22 mouse cellular contexts compared by ENCODE assay signal in genomic region chr2:79183034-79183630, GRCm38 (mm10).
DNase-seq lines count a peak whose midpoint lies in the region; ATAC-seq and TF ChIP-seq lines count a peak whose summit lies in the region.
"Had no signal": no experiment of that assay in that cellular context is flagged by ENCODE, and none has a peak within 500 bp of the region (broad histone marks: within the 10 kb centered on the region; RNA-seq: fewer than 3 reads in every experiment).

No protein-coding gene starts in this region.

- H3K27me3 ChIP-seq in embryonic facial prominence, embryonic 14.5 days (replicated peaks; ENCODE audit: control insufficient read depth, insufficient read depth, low read length): no peaks in the 10 kb centered on the region
- no peaks in the 10 kb centered on the region for H3K27me3 ChIP-seq in embryonic facial prominence, embryonic 10.5 days (replicated peaks; ENCODE audit: low read depth, poor library complexity, severe bottlenecking)
- H3K27me3 ChIP-seq in lung, embryonic 14.5 days (ENCODE audit: insufficient read depth, low read length): no peaks in the 10 kb centered on the region
- H3K27me3 ChIP-seq in limb, embryonic 14.5 days (ENCODE audit: control insufficient read depth, insufficient read depth, low read length): no peaks in the 10 kb centered on the region
- H3K27me3 ChIP-seq in stomach, embryonic 16.5 days (ENCODE audit: control insufficient read depth, insufficient read depth, low read length): no peaks in the 10 kb centered on the region
- H3K27me3 ChIP-seq: CH12.LX; forebrain, embryonic 15.5 days; kidney, embryonic 15.5 days had no signal

- no peak overlapping the region for H3K4me2 ChIP-seq in embryonic facial prominence, embryonic 14.5 days (ENCODE audit: low read depth, low read length)
- H3K4me2 ChIP-seq in lung, embryonic 14.5 days: no peak overlapping the region
- H3K4me2 ChIP-seq in limb, embryonic 14.5 days (replicated peaks; ENCODE audit: low read depth, low read length, severe bottlenecking): no peak overlapping the region
- no peak overlapping the region for H3K4me2 ChIP-seq in stomach, embryonic 16.5 days (ENCODE audit: low read depth, low read length)
- H3K4me2 ChIP-seq: forebrain, embryonic 15.5 days; kidney, embryonic 15.5 days had no signal

- peak; percentile 66; the same call in 1 of the 2 replicates for ATAC-seq in embryonic facial prominence, embryonic 14.5 days (ENCODE audit: low read depth)
- ATAC-seq in lung, embryonic 14.5 days (ENCODE audit: insufficient read depth): no peak
- peak; percentile 81 for ATAC-seq in limb, embryonic 14.5 days (ENCODE audit: low FRiP score, low read depth)
- peak; percentile 40 for ATAC-seq in stomach, embryonic 16.5 days (ENCODE audit: insufficient read depth, low FRiP score)
- ATAC-seq: activated CD4-positive, CD25-positive, alpha-beta regulatory T cell, adult 4 months; forebrain, embryonic 15.5 days; hindbrain, embryonic 16.5 days had no signal

- H3K4me3 ChIP-seq in embryonic facial prominence, embryonic 14.5 days (ENCODE audit: low read depth, low read length): no peak overlapping the region
- no peak overlapping the region for H3K4me3 ChIP-seq in embryonic facial prominence, embryonic 10.5 days
- H3K4me3 ChIP-seq in lung, embryonic 14.5 days (ENCODE audit: low read depth, low read length): no peak overlapping the region
- H3K4me3 ChIP-seq in limb, embryonic 14.5 days (replicated peaks; ENCODE audit: low read length): no peak overlapping the region
- H3K4me3 ChIP-seq in stomach, embryonic 16.5 days (replicated peaks; ENCODE audit: low read length): no peak overlapping the region
- H3K4me3 ChIP-seq: forebrain, embryonic 15.5 days; kidney, embryonic 15.5 days had no signal

- no peak overlapping the region for H3K27ac ChIP-seq in embryonic facial prominence, embryonic 14.5 days (replicated peaks; ENCODE audit: low read depth, low read length)
- no peak overlapping the region for H3K27ac ChIP-seq in embryonic facial prominence, embryonic 10.5 days (replicated peaks)
- H3K27ac ChIP-seq in lung, embryonic 14.5 days (ENCODE audit: low read depth): no peak overlapping the region
- H3K27ac ChIP-seq in limb, embryonic 14.5 days (replicated peaks; ENCODE audit: low read depth, low read length): no peak overlapping the region
- no peak overlapping the region; the same call in 1 of the 2 replicates for H3K27ac ChIP-seq in stomach, embryonic 16.5 days (ENCODE audit: low read length)
- H3K27ac ChIP-seq: forebrain, embryonic 15.5 days; kidney, embryonic 15.5 days had no signal

- WGBS in embryonic facial prominence, embryonic 14.5 days: 55% methylated on average over 7 of the region's 7 CpGs
- WGBS in embryonic facial prominence, embryonic 10.5 days: 79% methylated on average over 7 of the region's 7 CpGs
- WGBS in lung, embryonic 14.5 days: 59% methylated on average over 7 of the region's 7 CpGs
- WGBS in limb, embryonic 14.5 days: 69% methylated on average over 7 of the region's 7 CpGs
- WGBS in stomach, embryonic 16.5 days: 48% methylated on average over 7 of the region's 7 CpGs

- peaks cover 14% of the 10 kb centered on the region; the same call in 1 of the 2 replicates for H3K4me1 ChIP-seq in embryonic facial prominence, embryonic 14.5 days (ENCODE audit: control insufficient read depth, insufficient read depth, low read length)
- H3K4me1 ChIP-seq in embryonic facial prominence, embryonic 10.5 days: peaks cover 21% of the 10 kb centered on the region
- no peaks in the 10 kb centered on the region for H3K4me1 ChIP-seq in lung, embryonic 14.5 days (ENCODE audit: insufficient read depth)
- peaks cover 11% of the 10 kb centered on the region; the same call in 1 of the 2 replicates for H3K4me1 ChIP-seq in limb, embryonic 14.5 days (ENCODE audit: control insufficient read depth, insufficient read depth, low read length)
- H3K4me1 ChIP-seq in stomach, embryonic 16.5 days (ENCODE audit: control insufficient read depth, insufficient read depth, low read length): no peaks in the 10 kb centered on the region

- no peak overlapping the region for H3K9ac ChIP-seq in embryonic facial prominence, embryonic 14.5 days (ENCODE audit: low read depth, low read length)
- H3K9ac ChIP-seq in lung, embryonic 14.5 days: no peak overlapping the region
- H3K9ac ChIP-seq in limb, embryonic 14.5 days (ENCODE audit: low read depth, low read length, severe bottlenecking): no peak overlapping the region
- no peak overlapping the region for H3K9ac ChIP-seq in stomach, embryonic 16.5 days (ENCODE audit: low read length)
- H3K9ac ChIP-seq: forebrain, embryonic 15.5 days; kidney, embryonic 15.5 days had no signal

- no peak for TF ChIP-seq POLR2A in limb, embryonic 14.5 days (IDR thresholded peaks at IDR 0.05; ENCODE audit: borderline replicate concordance, extremely low read depth, insufficient read depth, insufficient read length)

- TF ChIP-seq CTCF in lung, embryonic 14.5 days (IDR thresholded peaks at IDR 0.05; ENCODE audit: low read depth): no peak

- intact Hi-C loops in gastrocnemius, postnatal 36 days (cut with DNase I): no loop called here

- no peaks in the 10 kb centered on the region for H3K9me3 ChIP-seq in embryonic facial prominence, embryonic 14.5 days (ENCODE audit: control insufficient read depth, low read length)
- H3K9me3 ChIP-seq in embryonic facial prominence, embryonic 10.5 days: no peaks in the 10 kb centered on the region
- H3K9me3 ChIP-seq in lung, embryonic 14.5 days (ENCODE audit: low read depth, low read length): no peaks in the 10 kb centered on the region
- no peaks in the 10 kb centered on the region for H3K9me3 ChIP-seq in limb, embryonic 14.5 days (ENCODE audit: control insufficient read depth, low read length)
- no peaks in the 10 kb centered on the region for H3K9me3 ChIP-seq in stomach, embryonic 16.5 days (replicated peaks; ENCODE audit: control insufficient read depth, low read length)
- H3K9me3 ChIP-seq: forebrain, embryonic 15.5 days; kidney, embryonic 15.5 days had no signal

- DNase-seq in embryonic facial prominence, embryonic 14.5 days (ENCODE audit: low spot score): peak; percentile 85
- no peak for DNase-seq in embryonic facial prominence, embryonic 10.5 days (ENCODE audit: low spot score)
- peak; percentile 46 for DNase-seq in lung, embryonic 14.5 days
- DNase-seq in lung, postnatal 36 days: no peak
- peak; percentile 40 for DNase-seq in limb, embryonic 14.5 days (ENCODE audit: low spot score)
- no peak for DNase-seq in gastrocnemius, postnatal 36 days
- DNase-seq: adrenal gland, adult 2 months; adrenal gland, postnatal 36 days; cerebellum, adult 2 months; cerebellum, postnatal 14 days; gastrocnemius, postnatal 10 days; heart, postnatal 14 days; kidney, adult 18-20 months; kidney, postnatal 25 days; midbrain, embryonic 14.5 days; right cerebral cortex, postnatal 25 days had no signal

- H3K36me3 ChIP-seq in embryonic facial prominence, embryonic 14.5 days (ENCODE audit: control insufficient read depth, insufficient read depth, low read length): no peaks in the 10 kb centered on the region
- no peaks in the 10 kb centered on the region for H3K36me3 ChIP-seq in embryonic facial prominence, embryonic 10.5 days (replicated peaks)
- H3K36me3 ChIP-seq in lung, embryonic 14.5 days (ENCODE audit: insufficient read depth): no peaks in the 10 kb centered on the region
- H3K36me3 ChIP-seq in limb, embryonic 14.5 days (ENCODE audit: control insufficient read depth, insufficient read depth, low read length): no peaks in the 10 kb centered on the region
- H3K36me3 ChIP-seq in stomach, embryonic 16.5 days (ENCODE audit: control insufficient read depth, insufficient read depth, low read length): no peaks in the 10 kb centered on the region
- H3K36me3 ChIP-seq: forebrain, embryonic 15.5 days; kidney, embryonic 15.5 days had no signal

Comparison
In these comparisons a context has a peak if more than half of its experiments do, and no peak if none do; other contexts are left out.
1. DNase-seq: peak in embryonic facial prominence, embryonic 14.5 days (single experiment), lung, embryonic 14.5 days (single experiment) and limb, embryonic 14.5 days (single experiment); none in embryonic facial prominence, embryonic 10.5 days (single experiment), lung, postnatal 36 days (single experiment) and gastrocnemius, postnatal 36 days (0 of 2).